Mouse (Mus musculus) hindbrain, embryonic 14.5 days (tissue): Measurements from ENCODE around the gene Cnnm2. TPM values are rescaled to one million over a fixed set of nuclear protein-coding genes. Genes with fewer than 3 reads are reported as not detected.

ENCODE experiments used
- ATAC-seq: fragments of 200-750 bp; cut with Nextera tagmentation; 2 replicates; pipeline ENCODE4 v1.8.0; 2017; ENCODE audit warnings: moderate number of reproducible peaks, mild to moderate bottlenecking, moderate TSS enrichment, moderate library complexity; ENCODE audit not compliant: low FRiP score
- DNase-seq: peaks from one replicate; pipeline ENCODE4 v3.0.0-alpha.2; 2015; ENCODE audit warnings: low spot score
- H3K27ac ChIP-seq: fragments of 300-500 bp; sonication (generic); 2 replicates; pipeline ENCODE4 v1.5.1; 2014; ENCODE audit warnings: mild to moderate bottlenecking, moderate library complexity
- H3K27me3 ChIP-seq: fragments of 300-500 bp; sonication (generic); 2 replicates; pipeline ENCODE4 v1.6.1; 2014; ENCODE audit warnings: mild to moderate bottlenecking, low read length, mixed read lengths; ENCODE audit not compliant: control insufficient read depth, insufficient read depth
- H3K36me3 ChIP-seq: fragments of 300-500 bp; sonication (generic); replicated peaks from 2 replicates; pipeline ENCODE4 v1.6.1; 2014; ENCODE audit not compliant: control insufficient read depth, insufficient read depth
- H3K4me1 ChIP-seq: fragments of 300-500 bp; sonication (generic); replicated peaks from 2 replicates; pipeline ENCODE4 v1.6.1; 2014; ENCODE audit warnings: antibody characterized with exemption, low read length, mixed read lengths; ENCODE audit not compliant: control insufficient read depth, insufficient read depth
- H3K4me2 ChIP-seq: fragments of 300-500 bp; sonication (generic); replicated peaks from 2 replicates; pipeline ENCODE4 v1.6.1; 2014; ENCODE audit warnings: mild to moderate bottlenecking, moderate library complexity
- H3K4me3 ChIP-seq: fragments of 300-500 bp; sonication (generic); replicated peaks from 2 replicates; pipeline ENCODE4 v1.5.1; 2014; ENCODE audit warnings: mild to moderate bottlenecking, low read length
- H3K9ac ChIP-seq: fragments of 300-500 bp; sonication (generic); 2 replicates; pipeline ENCODE4 v1.6.1; 2014
- H3K9me3 ChIP-seq: fragments of 300-500 bp; sonication (generic); 2 replicates; pipeline ENCODE4 v1.6.1; 2016; ENCODE audit warnings: low read length; ENCODE audit not compliant: control insufficient read depth
- WGBS: fragments of 180-500 bp; shearing (Covaris S2); extraction: QIAGEN DNeasy Blood & Tissue Kit; methylation state at CpG from one replicate; pipeline ENCODE4 v1.1.7; 2014; 5-methylcytosine and 5-hydroxymethylcytosine counted together
- polyA plus RNA-seq: library from polyadenylated mRNA; unstranded; fragments of >200 nt; fragmentation: Nextera tagmentation; extraction: Ambion mirVana; gene quantifications from 2 replicates; pipeline ENCODE4 v1.2.1, GENCODE M21; 2014

Cnnm2 gene
- polyA plus RNA-seq: 9.3 and 10.8 TPM in 2 replicates

DNA sequence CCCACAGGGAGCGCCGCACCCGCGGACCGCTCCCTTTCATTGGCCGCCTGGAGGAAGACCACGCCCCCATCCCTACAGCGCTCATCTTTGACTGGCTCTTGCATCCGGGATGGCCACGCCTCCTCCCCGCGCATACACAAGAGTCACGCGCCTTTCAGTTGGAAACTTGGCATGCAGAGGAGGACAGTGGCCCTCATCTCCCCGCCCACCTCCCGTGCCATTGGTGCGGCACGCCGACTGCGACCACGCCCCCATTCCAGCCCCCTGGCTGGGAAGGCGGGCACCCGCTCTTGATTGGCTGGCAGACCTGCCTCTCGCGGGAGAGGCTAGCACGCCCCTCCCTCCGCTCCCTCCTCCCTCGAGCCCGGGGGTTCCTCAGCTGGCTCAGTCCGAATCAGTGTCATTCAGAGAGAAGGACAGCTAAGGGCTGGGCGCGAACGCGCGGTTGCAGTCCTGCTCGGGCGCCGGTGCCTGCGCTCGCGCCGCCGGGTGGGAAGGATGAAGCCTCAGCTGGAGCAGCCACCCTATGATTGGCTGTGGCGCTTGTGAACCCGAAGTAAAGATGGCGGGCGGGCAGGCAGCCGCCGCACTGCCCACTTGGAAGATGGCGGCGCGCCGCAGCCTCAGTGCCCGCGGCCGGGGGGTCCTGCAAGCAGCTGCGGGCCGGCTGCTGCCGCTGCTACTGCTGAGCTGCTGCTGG lies at the start of gene Cnnm2:
Gene Cnnm2 (plus strand): TSS at position 350 of the 700 bp plus-strand sequence.
- Histone ChIP-seq H3K36me3 (no peaks in the 10 kb centered on the region), H3K4me1 (peaks cover 38% of the 10 kb centered on the region), H3K4me2 (peak within 1 kb of the TSS; percentile 99), H3K9ac (peak within 1 kb of the TSS; percentile 79), H3K4me3 (peak within 1 kb of the TSS; percentile 84), H3K27ac (peak within 1 kb of the TSS; percentile 93), H3K9me3 (no peaks in the 10 kb centered on the region), H3K27me3 (peaks cover 7% of the 10 kb centered on the region; the same call in 1 of the 2 replicates)
- ATAC-seq (peak; percentile 97), DNase-seq (peak; percentile 98)
- under 1% methylated on average over 57 of the region's 59 CpGs for WGBS

GRCm38 (mm10) chr19:46714234-46714633 lies 47.2 kb upstream of the Cnnm2 start:
- Histone ChIP-seq H3K9ac (no peak overlapping the region), H3K9me3 (0 out of 2 replicates have a peak, but pooled peaks cover 3% of the 10 kb centered on the region), H3K4me1 (no peaks in the 10 kb centered on the region), H3K27ac (no peak overlapping the region), H3K4me2 (no peak overlapping the region), H3K27me3 (no peaks in the 10 kb centered on the region), H3K36me3 (no peaks in the 10 kb centered on the region; the same call in 1 of the 2 replicates), H3K4me3 (no peak overlapping the region)
- no peak for DNase-seq
- 92% methylated on average over 8 of the region's 8 CpGs for WGBS
- no peak for ATAC-seq

DNA sequence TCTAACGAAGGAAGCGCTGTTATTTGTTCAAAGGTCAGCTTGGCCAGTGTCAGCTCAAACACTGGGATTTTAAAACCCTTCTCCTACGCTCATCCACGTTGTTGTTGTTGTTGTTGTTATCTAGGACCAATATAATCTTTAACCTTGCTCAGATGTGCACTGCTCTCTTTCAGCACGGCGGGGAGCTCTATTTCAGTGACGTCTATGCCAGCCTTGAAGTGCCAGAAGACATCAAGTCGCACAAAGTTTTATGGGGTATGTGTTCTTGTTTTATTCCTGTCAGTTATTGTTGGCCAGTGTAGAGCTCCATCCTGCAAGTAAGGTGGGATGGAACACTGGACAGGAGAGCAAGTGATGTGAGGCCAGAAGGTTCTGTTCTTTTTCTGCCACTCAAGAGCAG lies 46.4 kb upstream of the Cnnm2 start:
- no peak for ATAC-seq
- H3K4me1 ChIP-seq: no peaks in the 10 kb centered on the region
- WGBS: 89% methylated on average over 8 of the region's 8 CpGs

GRCm38 (mm10) chr19:46718150-46718549 lies 43.2 kb upstream of the Cnnm2 start:
- Histone ChIP-seq H3K4me1 (no peaks in the 10 kb centered on the region), H3K27ac (no peak overlapping the region), H3K36me3 (peaks cover 13% of the 10 kb centered on the region), H3K9ac (no peak overlapping the region), H3K4me3 (no peak overlapping the region), H3K9me3 (0 out of 2 replicates have a peak, but pooled peaks cover 3% of the 10 kb centered on the region), H3K4me2 (no peak overlapping the region), H3K27me3 (no peaks in the 10 kb centered on the region)
- DNase-seq (no peak), ATAC-seq (no peak)
- 88% methylated on average over 4 of the region's 4 CpGs for WGBS

More for the DNA sequence above, 46.4 kb upstream of the Cnnm2 start:
- Histone ChIP-seq H3K27ac (no peak overlapping the region), H3K36me3 (peaks cover 6% of the 10 kb centered on the region), H3K27me3 (no peaks in the 10 kb centered on the region), H3K4me3 (no peak overlapping the region), H3K9me3 (0 out of 2 replicates have a peak, but pooled peaks cover 3% of the 10 kb centered on the region), H3K9ac (no peak overlapping the region), H3K4me2 (no peak overlapping the region)
- no peak for DNase-seq

GRCm38 (mm10) chr19:46724411-46724810 lies 37.0 kb upstream of the Cnnm2 start:
- H3K9ac ChIP-seq: no peak overlapping the region
- DNase-seq (no peak), ATAC-seq (no peak)
- peaks cover 17% of the 10 kb centered on the region for H3K36me3 ChIP-seq
- no peaks in the 10 kb centered on the region for H3K9me3 ChIP-seq
- H3K4me2 ChIP-seq: no peak overlapping the region
- no peak overlapping the region for H3K4me3 ChIP-seq
- H3K27me3 ChIP-seq: no peaks in the 10 kb centered on the region
- H3K4me1 ChIP-seq: no peaks in the 10 kb centered on the region
- WGBS: 70% methylated on average over 11 of the region's 11 CpGs
- no peak overlapping the region for H3K27ac ChIP-seq

- H3K4me2 ChIP-seq: no peak overlapping the region
Observed at GRCm38 (mm10) chr19:46726142-46726541, 35.3 kb upstream of the Cnnm2 start.

GRCm38 (mm10) chr19:46727140-46727736 lies 34.2 kb upstream of the Cnnm2 start:
- Histone ChIP-seq H3K4me3 (no peak overlapping the region), H3K27me3 (no peaks in the 10 kb centered on the region), H3K9ac (no peak overlapping the region), H3K4me1 (no peaks in the 10 kb centered on the region), H3K36me3 (peaks cover 4% of the 10 kb centered on the region; the same call in 1 of the 2 replicates), H3K9me3 (no peaks in the 10 kb centered on the region), H3K27ac (no peak overlapping the region), H3K4me2 (no peak overlapping the region)
- DNase-seq (peak; percentile 33), ATAC-seq (no peak)
- 40% methylated on average over 8 of the region's 8 CpGs for WGBS

More at GRCm38 (mm10) chr19:46726142-46726541, 35.3 kb upstream of the Cnnm2 start:
- no peak overlapping the region for H3K9ac ChIP-seq
- H3K27me3 ChIP-seq: no peaks in the 10 kb centered on the region
- H3K4me3 ChIP-seq: no peak overlapping the region
- peaks cover 10% of the 10 kb centered on the region; the same call in 1 of the 2 replicates for H3K36me3 ChIP-seq
- no peaks in the 10 kb centered on the region for H3K9me3 ChIP-seq
- no peak for ATAC-seq
- no peak overlapping the region for H3K27ac ChIP-seq
- DNase-seq: no peak
- 95% methylated on average over 8 of the region's 8 CpGs for WGBS
- no peaks in the 10 kb centered on the region for H3K4me1 ChIP-seq

- Histone ChIP-seq H3K9ac (no peak overlapping the region), H3K4me1 (no peaks in the 10 kb centered on the region), H3K4me3 (no peak overlapping the region), H3K36me3 (peaks cover 4% of the 10 kb centered on the region; the same call in 1 of the 2 replicates), H3K27me3 (no peaks in the 10 kb centered on the region), H3K4me2 (no peak overlapping the region), H3K27ac (no peak overlapping the region), H3K9me3 (no peaks in the 10 kb centered on the region)
- ATAC-seq: no peak
- WGBS: 71% methylated on average over 11 of the region's 11 CpGs
- no peak for DNase-seq
Observed at GRCm38 (mm10) chr19:46727945-46728540, 33.4 kb upstream of the Cnnm2 start.

- DNase-seq: no peak
- WGBS: 79% methylated on average over 3 of the region's 3 CpGs
- H3K27me3 ChIP-seq: no peaks in the 10 kb centered on the region
- H3K4me2 ChIP-seq: no peak overlapping the region
- peaks cover 4% of the 10 kb centered on the region; the same call in 1 of the 2 replicates for H3K36me3 ChIP-seq
- H3K27ac ChIP-seq: no peak overlapping the region
- no peak for ATAC-seq
- no peaks in the 10 kb centered on the region for H3K4me1 ChIP-seq
- H3K9me3 ChIP-seq: no peaks in the 10 kb centered on the region
- H3K9ac ChIP-seq: no peak overlapping the region
- H3K4me3 ChIP-seq: no peak overlapping the region
Observed at GRCm38 (mm10) chr19:46728909-46729308, 32.5 kb upstream of the Cnnm2 start.
